Mouse (Mus musculus): Measurements from ENCODE around the gene Natd1. TPM values are rescaled to one million over a fixed set of nuclear protein-coding genes. Genes with fewer than 3 reads are reported as not detected.
"Not testable (repeated sequence)": the region's sequence is repeated elsewhere in the genome, so short reads cannot be mapped to it uniquely, and the experiment has no call there.

Gene Natd1
- polyA plus RNA-seq, 1 experiment from 2014 or later: 14.8 TPM

DNA sequence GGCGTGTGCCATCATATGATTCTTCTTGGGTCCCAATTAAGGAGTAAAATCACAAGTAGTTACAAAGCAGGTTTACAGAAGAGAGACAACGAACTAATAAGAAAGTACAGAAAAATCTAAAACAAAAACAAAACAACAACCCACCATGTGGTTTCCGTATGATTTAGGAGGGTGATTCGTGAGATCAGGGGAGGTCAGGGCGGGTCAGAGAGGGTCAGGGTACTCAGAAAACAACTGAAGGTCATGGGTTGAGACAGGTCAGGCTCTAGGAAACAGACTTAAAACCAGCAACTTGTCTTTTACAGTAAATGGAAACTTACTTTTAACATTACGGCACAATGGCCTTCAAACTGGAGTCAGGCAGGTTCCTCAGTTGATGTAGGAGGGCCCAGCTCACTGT lies 24.3 kb downstream of the Natd1 start:
- no peak overlapping the region for H3K4me3 ChIP-seq (replicated peaks)
- ATAC-seq (ENCODE audit: insufficient read depth): no peak
- H3K4me1 ChIP-seq (replicated peaks): no peaks in the 10 kb centered on the region
- no peak overlapping the region for H3K27ac ChIP-seq (replicated peaks)
- H3K9me3 ChIP-seq (replicated peaks): no peaks in the 10 kb centered on the region
- no peaks in the 10 kb centered on the region for H3K27me3 ChIP-seq
- H3K9ac ChIP-seq: no peak overlapping the region
- H3K4me2 ChIP-seq: no peak overlapping the region
- no peaks in the 10 kb centered on the region for H3K36me3 ChIP-seq (replicated peaks)
- 59% methylated on average over 6 of the region's 6 CpGs for WGBS (ENCODE audit: insufficient replicate concordance)

DNA sequence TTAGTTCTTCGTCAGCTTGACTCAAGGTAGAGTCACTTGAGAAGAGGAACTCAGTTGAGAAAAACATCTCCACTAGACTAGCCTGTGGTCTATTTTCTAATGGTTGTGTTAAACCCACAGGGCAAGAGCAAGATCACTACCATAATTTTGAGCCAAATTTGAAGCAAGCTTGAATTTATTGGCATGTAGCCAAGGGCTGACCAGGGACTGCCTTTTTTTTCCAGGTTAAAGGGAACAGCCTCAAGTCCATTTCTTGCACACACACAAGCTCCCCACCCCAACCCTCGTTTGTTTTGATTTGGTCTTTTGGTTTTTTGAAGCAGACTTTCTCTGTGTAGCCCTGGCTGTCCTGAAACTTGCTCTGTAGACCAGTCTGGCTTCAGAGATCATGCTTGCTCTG lies 24.7 kb downstream of the Natd1 start:
- Histone ChIP-seq H3K9ac (no peak overlapping the region), H3K4me2 (no peak overlapping the region), H3K27me3 (0 out of 2 replicates have a peak, but pooled peaks cover 3% of the 10 kb centered on the region), H3K9me3 (replicated peaks) (no peaks in the 10 kb centered on the region), H3K36me3 (replicated peaks) (no peaks in the 10 kb centered on the region), H3K4me1 (replicated peaks) (no peaks in the 10 kb centered on the region), H3K4me3 (replicated peaks) (no peak overlapping the region), H3K27ac (replicated peaks) (no peak overlapping the region)
- ATAC-seq (ENCODE audit: insufficient read depth): no peak
- 33% methylated on average over 2 of the region's 2 CpGs for WGBS (ENCODE audit: insufficient replicate concordance)

DNA sequence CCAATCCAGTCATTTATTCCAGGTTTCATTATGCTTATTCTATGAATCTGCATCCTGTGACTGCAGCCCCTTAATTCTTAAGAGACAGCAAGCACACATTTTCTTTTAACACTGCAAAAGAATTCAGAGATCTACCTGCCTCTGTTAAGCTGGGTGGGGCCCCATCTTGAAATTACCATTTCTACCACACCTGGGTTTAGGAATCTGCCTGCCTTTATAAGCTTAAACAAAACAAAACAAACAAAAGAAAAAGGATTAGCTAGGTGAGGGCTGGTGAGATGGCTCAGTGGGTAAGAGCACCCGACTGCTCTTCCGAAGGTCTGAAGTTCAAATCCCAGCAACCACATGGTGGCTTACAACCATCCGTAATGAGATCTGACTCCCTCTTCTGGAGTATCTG lies 27.6 kb downstream of the Natd1 start:
- H3K27ac ChIP-seq (replicated peaks); H3K36me3 ChIP-seq (replicated peaks); ATAC-seq (ENCODE audit: insufficient read depth); H3K4me1 ChIP-seq (replicated peaks); H3K9me3 ChIP-seq (replicated peaks); H3K4me3 ChIP-seq (replicated peaks); H3K9ac ChIP-seq; H3K4me2 ChIP-seq; H3K27me3 ChIP-seq: not testable (repeated sequence)
- 82% methylated on average over 3 of the region's 3 CpGs for WGBS (ENCODE audit: insufficient replicate concordance)

DNA sequence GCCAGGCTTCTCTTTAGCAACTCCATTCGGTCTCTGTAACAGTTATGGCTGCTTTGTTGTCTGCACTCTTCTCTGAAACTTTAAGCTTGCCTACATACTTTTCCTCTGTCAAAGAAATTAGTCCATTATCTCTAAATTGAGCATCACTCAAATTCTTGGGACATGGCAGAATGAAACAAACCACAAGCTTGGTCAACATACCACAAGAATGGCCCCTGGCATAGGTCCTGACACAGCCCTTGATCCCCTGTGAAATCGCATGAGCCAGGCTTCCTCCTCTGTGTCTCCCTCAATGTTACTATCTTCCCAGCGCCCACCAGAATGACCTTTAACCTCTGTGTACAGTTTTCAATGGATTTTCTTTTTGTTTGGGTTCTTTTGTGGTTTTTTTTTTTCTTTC lies 32.2 kb downstream of the Natd1 start:
- Histone ChIP-seq H3K27ac (replicated peaks) (no peak overlapping the region), H3K36me3 (replicated peaks) (no peaks in the 10 kb centered on the region), H3K27me3 (0 out of 2 replicates have a peak, but pooled peaks cover 3% of the 10 kb centered on the region), H3K4me2 (no peak overlapping the region), H3K9me3 (replicated peaks) (no peaks in the 10 kb centered on the region), H3K4me1 (replicated peaks) (peaks cover 23% of the 10 kb centered on the region), H3K4me3 (replicated peaks) (no peak overlapping the region), H3K9ac (no peak overlapping the region)
- WGBS (ENCODE audit: insufficient replicate concordance): 55% methylated on average over 3 of the region's 3 CpGs
- ATAC-seq (ENCODE audit: insufficient read depth): no peak

DNA sequence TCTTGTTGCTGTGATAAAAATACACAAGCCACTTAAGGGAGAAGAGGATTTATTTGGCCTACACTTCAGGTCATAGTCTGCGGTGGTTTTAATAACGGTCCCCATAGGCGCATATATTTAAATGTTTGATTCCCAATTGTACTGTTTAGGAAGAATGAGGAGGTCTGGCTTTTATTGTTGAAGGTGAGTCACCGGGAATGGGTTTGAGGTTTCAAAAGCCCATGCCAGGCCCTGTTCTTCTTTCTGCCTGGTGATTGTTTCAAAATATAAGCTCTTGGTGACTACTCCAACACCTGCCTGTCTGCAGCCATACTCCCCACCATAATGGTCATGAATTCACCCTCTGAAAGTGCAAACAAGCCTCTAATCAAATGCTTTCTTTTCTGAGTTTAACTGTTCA lies 34.0 kb downstream of the Natd1 start:
- no peak overlapping the region for H3K27ac ChIP-seq (replicated peaks)
- peaks cover 42% of the 10 kb centered on the region for H3K4me1 ChIP-seq (replicated peaks)
- WGBS (ENCODE audit: insufficient replicate concordance): 87% methylated on average over 4 of the region's 4 CpGs
- H3K9ac ChIP-seq: no peak overlapping the region
- 0 out of 2 replicates have a peak, but pooled peaks cover 3% of the 10 kb centered on the region for H3K27me3 ChIP-seq
- ATAC-seq (ENCODE audit: insufficient read depth): no peak
- no peak overlapping the region for H3K4me2 ChIP-seq
- H3K36me3 ChIP-seq (replicated peaks): 0 out of 2 replicates have a peak, but pooled peaks cover 3% of the 10 kb centered on the region
- H3K4me3 ChIP-seq (replicated peaks): no peak overlapping the region
- no peaks in the 10 kb centered on the region for H3K9me3 ChIP-seq (replicated peaks)

DNA sequence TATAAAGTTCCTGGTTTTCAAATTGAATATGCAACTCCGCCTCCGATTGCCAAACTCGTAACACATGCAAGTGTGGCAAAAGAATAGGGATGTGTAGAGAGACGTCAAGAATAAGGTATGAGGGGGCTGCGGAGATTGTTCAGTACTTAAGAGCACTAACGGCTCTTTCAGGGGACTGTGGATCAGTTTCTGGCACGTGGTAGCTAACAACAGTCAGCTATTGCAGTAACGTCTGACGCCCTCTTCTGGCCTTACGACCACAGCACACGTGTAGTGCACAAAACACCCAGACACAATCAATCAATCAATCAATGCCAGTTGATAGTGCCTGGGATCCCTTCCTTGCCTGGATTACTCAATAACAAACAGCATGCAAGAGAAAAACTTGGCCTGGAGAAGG lies 35.1 kb downstream of the Natd1 start:
- Histone ChIP-seq H3K36me3 (replicated peaks) (0 out of 2 replicates have a peak, but pooled peaks cover 3% of the 10 kb centered on the region), H3K4me2 (peak overlapping the region; percentile 87), H3K27me3 (no peaks in the 10 kb centered on the region), H3K9ac (peak overlapping the region; percentile 92), H3K27ac (replicated peaks) (peak overlapping the region; percentile 90), H3K9me3 (replicated peaks) (no peaks in the 10 kb centered on the region), H3K4me1 (replicated peaks) (peaks cover 53% of the 10 kb centered on the region), H3K4me3 (replicated peaks) (peak overlapping the region; percentile 91)
- 1% methylated on average over 11 of the region's 11 CpGs for WGBS (ENCODE audit: insufficient replicate concordance)
- ATAC-seq (ENCODE audit: insufficient read depth): no peak

DNA sequence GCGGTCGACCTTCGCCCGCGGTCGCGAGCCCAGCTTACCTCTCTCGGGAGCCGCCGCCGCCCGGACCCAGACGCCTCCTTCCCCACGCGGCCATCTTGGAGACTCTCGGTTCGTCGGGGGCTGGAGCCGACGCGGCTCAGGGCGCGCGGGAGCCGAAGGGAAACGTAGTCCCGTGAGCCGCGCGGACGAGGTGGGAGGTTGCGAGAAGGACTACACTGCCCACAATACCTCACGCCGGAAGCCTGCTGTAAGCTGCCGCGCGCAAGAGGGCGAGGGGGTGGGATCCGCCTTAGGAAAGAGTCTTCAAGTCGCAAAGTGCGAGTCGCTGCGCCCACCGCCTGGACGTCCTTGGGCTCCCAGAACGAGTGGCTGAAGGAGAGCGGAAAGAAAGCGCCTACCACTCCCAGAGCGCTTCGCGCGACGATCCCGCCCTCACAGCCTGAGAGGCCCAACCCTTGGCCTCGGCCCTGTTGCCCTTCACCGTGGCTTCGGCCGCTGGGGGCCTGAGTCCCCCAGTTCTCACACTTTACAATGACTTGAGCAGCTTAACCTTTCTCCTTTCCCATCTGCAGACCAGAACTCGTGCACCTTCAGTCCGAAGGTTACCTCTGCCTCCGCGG lies 35.8 kb downstream of the Natd1 start, which contains the start of gene Tmem11:
TSS of gene Tmem11 (minus strand) at position 598 of the 620 bp plus-strand sequence.
- Histone ChIP-seq H3K27ac (replicated peaks) (peak within 1 kb of the TSS; percentile 90), H3K4me2 (peak within 1 kb of the TSS; percentile 87), H3K36me3 (replicated peaks) (0 out of 2 replicates have a peak, but pooled peaks cover 3% of the 10 kb centered on the region), H3K4me3 (replicated peaks) (peak within 1 kb of the TSS; percentile 91), H3K9ac (peak within 1 kb of the TSS; percentile 92), H3K9me3 (replicated peaks) (no peaks in the 10 kb centered on the region), H3K4me1 (replicated peaks) (peaks cover 59% of the 10 kb centered on the region), H3K27me3 (no peaks in the 10 kb centered on the region)
- ATAC-seq (ENCODE audit: insufficient read depth): peak; percentile 99
- WGBS (ENCODE audit: insufficient replicate concordance): under 1% methylated on average over 62 of the region's 62 CpGs

DNA sequence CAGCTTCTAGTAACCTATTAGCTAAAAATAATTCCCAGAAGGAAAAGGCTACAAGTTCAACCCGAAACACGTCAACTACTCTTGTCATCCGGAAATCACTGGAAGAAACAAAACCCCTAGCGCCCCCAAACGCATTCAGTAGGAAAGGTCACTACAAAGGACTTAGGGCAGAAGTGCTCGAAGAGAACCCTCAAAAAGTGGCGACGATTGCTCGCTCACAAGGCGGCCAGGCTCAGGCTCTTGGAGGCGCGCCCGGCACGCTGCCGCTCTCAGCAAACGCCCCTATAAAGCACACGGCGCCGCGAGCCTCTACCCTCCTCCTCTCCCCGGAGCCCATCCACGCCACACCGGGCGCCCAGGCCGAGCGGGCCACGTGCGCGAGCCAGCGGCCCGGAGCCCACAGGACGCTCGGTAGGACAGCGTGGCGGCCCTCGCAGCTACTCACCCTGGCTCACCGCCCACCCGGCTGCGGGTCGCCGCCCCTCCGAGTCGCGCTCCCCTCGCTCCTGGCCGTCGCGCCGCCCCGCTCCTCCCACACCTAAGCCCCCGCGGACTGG lies 36.4 kb downstream of the Natd1 start:
- Histone ChIP-seq H3K27me3 (no peaks in the 10 kb centered on the region), H3K27ac (replicated peaks) (peak overlapping the region; percentile 90), H3K36me3 (replicated peaks) (0 out of 2 replicates have a peak, but pooled peaks cover 3% of the 10 kb centered on the region), H3K4me3 (replicated peaks) (peak overlapping the region; percentile 91), H3K4me2 (peak overlapping the region; percentile 87), H3K4me1 (replicated peaks) (peaks cover 66% of the 10 kb centered on the region), H3K9me3 (replicated peaks) (no peaks in the 10 kb centered on the region), H3K9ac (peak overlapping the region; percentile 92)
- under 1% methylated on average over 52 of the region's 52 CpGs for WGBS (ENCODE audit: insufficient replicate concordance)
- ATAC-seq (ENCODE audit: insufficient read depth): peak; percentile 64

DNA sequence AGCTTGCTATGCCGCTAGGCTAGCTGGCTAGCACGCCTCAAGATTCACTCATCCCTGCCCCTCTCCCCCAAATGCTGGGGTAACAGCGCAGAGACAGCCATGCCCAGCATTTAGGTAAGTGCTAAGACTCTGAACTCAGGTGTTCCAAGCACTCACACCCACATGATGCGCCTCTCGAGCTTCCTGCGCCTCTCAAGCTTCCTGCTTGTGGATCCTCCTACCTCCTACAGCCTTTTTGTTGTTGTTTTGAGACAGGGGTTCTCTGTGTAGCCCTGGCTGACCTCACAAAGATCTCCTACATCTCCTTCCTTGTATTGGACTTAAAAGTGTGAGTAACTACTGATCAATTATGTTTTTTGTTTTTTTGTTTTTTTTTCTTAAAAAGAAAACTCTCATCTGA lies 41.4 kb downstream of the Natd1 start:
- WGBS (ENCODE audit: insufficient replicate concordance): 74% methylated on average over 6 of the region's 6 CpGs
- ATAC-seq (ENCODE audit: insufficient read depth): no peak
- Histone ChIP-seq H3K27ac (replicated peaks) (no peak overlapping the region), H3K4me1 (replicated peaks) (peaks cover 56% of the 10 kb centered on the region), H3K4me3 (replicated peaks) (no peak overlapping the region), H3K9ac (no peak overlapping the region), H3K9me3 (replicated peaks) (no peaks in the 10 kb centered on the region), H3K4me2 (no peak overlapping the region), H3K36me3 (replicated peaks) (peaks cover 14% of the 10 kb centered on the region; the same call in 1 of the 2 replicates), H3K27me3 (no peaks in the 10 kb centered on the region)

DNA sequence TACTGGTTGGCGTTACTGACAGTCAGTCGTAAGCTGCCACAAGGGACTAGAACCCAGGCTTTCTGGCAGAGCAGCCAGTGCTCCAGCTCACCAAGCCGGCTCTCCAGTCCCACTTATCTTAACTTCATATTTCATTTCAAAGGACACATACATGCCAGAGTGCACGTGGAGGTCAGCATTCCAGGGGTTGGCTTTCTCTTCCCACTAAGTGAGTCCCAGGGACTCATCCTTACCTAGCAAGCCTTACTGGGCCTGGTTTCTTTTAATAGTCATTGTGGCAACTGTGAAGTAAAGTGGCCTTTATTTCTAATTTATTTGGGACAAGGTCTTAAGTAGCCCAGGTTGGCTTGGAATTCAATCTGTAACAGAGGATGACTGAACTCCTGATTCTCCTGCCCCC lies 43.1 kb downstream of the Natd1 start:
- ATAC-seq (ENCODE audit: insufficient read depth): no peak
- H3K4me3 ChIP-seq (replicated peaks): no peak overlapping the region
- H3K4me2 ChIP-seq: no peak overlapping the region
- H3K27ac ChIP-seq (replicated peaks): no peak overlapping the region
- no peak overlapping the region for H3K9ac ChIP-seq
- 75% methylated on average over 4 of the region's 4 CpGs for WGBS (ENCODE audit: insufficient replicate concordance)
- H3K9me3 ChIP-seq (replicated peaks): no peaks in the 10 kb centered on the region
- H3K36me3 ChIP-seq (replicated peaks): peaks cover 18% of the 10 kb centered on the region
- H3K27me3 ChIP-seq: no peaks in the 10 kb centered on the region
- peaks cover 50% of the 10 kb centered on the region for H3K4me1 ChIP-seq (replicated peaks)

DNA sequence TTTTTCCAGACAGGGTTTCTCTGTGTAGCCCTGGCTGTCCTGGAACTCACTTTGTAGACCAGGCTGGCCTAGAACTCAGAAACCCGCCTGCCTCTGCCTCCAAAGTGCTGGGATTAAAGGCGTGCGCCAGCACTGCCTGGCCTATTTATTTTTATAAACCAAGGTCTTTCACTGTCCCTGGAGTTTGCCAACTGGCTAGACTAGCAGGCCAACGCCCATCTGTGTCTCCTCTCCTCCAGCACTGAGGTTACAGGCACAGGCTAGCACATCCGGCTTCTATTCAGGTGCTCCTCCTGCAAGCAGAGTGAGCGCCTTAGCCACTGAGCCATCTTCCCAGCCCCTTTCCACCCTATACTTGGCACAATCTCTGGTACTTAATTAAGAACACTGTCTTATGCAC lies 45.1 kb downstream of the Natd1 start:
- H3K4me3 ChIP-seq (replicated peaks); H3K27me3 ChIP-seq; H3K27ac ChIP-seq (replicated peaks); H3K4me2 ChIP-seq; H3K9me3 ChIP-seq (replicated peaks); ATAC-seq (ENCODE audit: insufficient read depth); H3K9ac ChIP-seq: not testable (repeated sequence)
- Histone ChIP-seq H3K4me1 (replicated peaks) (peaks cover 31% of the 10 kb centered on the region), H3K36me3 (replicated peaks) (peaks cover 27% of the 10 kb centered on the region)
- whole genome bisulfite sequencing (ENCODE audit: insufficient replicate concordance): 85% methylated on average over 6 of the region's 6 CpGs

Data from liver, embryonic 15.5 days (tissue).